Mouse (Mus musculus) liver, embryonic 14.5 days (tissue): ENCODE data around the gene Lrrc18. TPM values are rescaled to one million over a fixed set of nuclear protein-coding genes. Genes with fewer than 3 reads are reported as not detected.
A peak's percentile ranks its signal among the peaks of the same experiment; 100 is the strongest.

Experiments used
- ATAC-seq: fragments of 200-750 bp; cut with Nextera tagmentation; 2 replicates; pipeline ENCODE4 v1.8.0; 2017; ENCODE audit warnings: moderate number of reproducible peaks, mild to moderate bottlenecking, moderate library complexity; ENCODE audit not compliant: insufficient read depth
- DNase-seq, 3 experiments: peaks; one replicate each; pipeline ENCODE4 v3.0.0-alpha.2; 2012 to 2013; ENCODE audit warnings: low read depth in 3 of 3, low spot score in 3 of 3
- H3K27ac ChIP-seq: fragments of 300-500 bp; sonication (generic); 2 replicates; pipeline ENCODE4 v1.5.1; 2014; ENCODE audit warnings: moderate library complexity, mild to moderate bottlenecking, control low read depth, inconsistent platforms
- H3K27me3 ChIP-seq: fragments of 300-500 bp; sonication (generic); 2 replicates; pipeline ENCODE4 v1.6.1; 2014; ENCODE audit warnings: mild to moderate bottlenecking, low read length, moderate library complexity; ENCODE audit not compliant: control insufficient read depth, insufficient read depth
- H3K36me3 ChIP-seq: fragments of 300-500 bp; sonication (generic); replicated peaks from 2 replicates; pipeline ENCODE4 v1.6.1; 2014; ENCODE audit warnings: low read depth; ENCODE audit not compliant: control insufficient read depth, insufficient read depth
- H3K4me1 ChIP-seq, 2 experiments: fragments of 200-500 bp in 1 of 2; fragments of 300-500 bp in 1 of 2; sonication (generic) in 1 of 2; replicated peaks; 2 replicates each; pipeline ENCODE4 v1.6.1; 2012 to 2014; ENCODE audit warnings: antibody characterized with exemption in 1 of 2, inconsistent platforms in 1 of 2, low read length in 1 of 2; ENCODE audit not compliant: control insufficient read depth in 2 of 2, insufficient read depth in 2 of 2
- H3K4me2 ChIP-seq: fragments of 300-500 bp; sonication (generic); 2 replicates; pipeline ENCODE4 v1.6.1; 2014; ENCODE audit warnings: low read depth, mild to moderate bottlenecking, control low read depth, moderate library complexity
- H3K4me3 ChIP-seq, 2 experiments: fragments of 200-500 bp in 1 of 2; fragments of 300-500 bp in 1 of 2; sonication (generic) in 1 of 2; 2 replicates each; pipeline ENCODE4 v1.5.1; 2012 to 2014; ENCODE audit warnings: low read depth in 2 of 2, low read length in 2 of 2, mild to moderate bottlenecking in 2 of 2, control low read depth in 1 of 2, inconsistent platforms in 1 of 2, moderate library complexity in 1 of 2; ENCODE audit not compliant: insufficient read depth in 1 of 2
- H3K9ac ChIP-seq: fragments of 300-500 bp; sonication (generic); replicated peaks from 2 replicates; pipeline ENCODE4 v1.6.1; 2014; ENCODE audit warnings: mild to moderate bottlenecking, control low read depth, moderate library complexity
- H3K9me3 ChIP-seq: fragments of 300-500 bp; sonication (generic); 2 replicates; pipeline ENCODE4 v1.6.1; 2016; ENCODE audit warnings: low read length, mixed read lengths; ENCODE audit not compliant: control insufficient read depth
- CTCF ChIP-seq: IDR thresholded peaks from 2 replicates; pipeline ENCODE4 v1.5.1; 2016; ENCODE audit warnings: antibody characterized with exemption, low read depth, control low read depth
- EP300 ChIP-seq: IDR thresholded peaks from 2 replicates; pipeline ENCODE4 v1.6.1; 2016; ENCODE audit warnings: antibody characterized with exemption, low read depth
- WGBS: fragments of 180-500 bp; shearing (Covaris S2); extraction: QIAGEN DNeasy Blood & Tissue Kit; methylation state at CpG from one replicate; pipeline ENCODE4 v1.1.7; 2014; ENCODE audit not compliant: insufficient replicate concordance; 5-methylcytosine and 5-hydroxymethylcytosine counted together
- polyA plus RNA-seq, 2 experiments: library from polyadenylated mRNA; depleted of rRNA in 1 of 2; stranded (reverse) in 1 of 2; unstranded in 1 of 2; fragments of >200 nt; fragmentation: Nextera tagmentation in 1 of 2; extraction: Ambion mirVana in 1 of 2; gene quantifications; 2 replicates each; pipeline versions ENCODE4 v1.2.1 to v1.2.3; 2012 to 2014

The Lrrc18 gene
- polyA plus RNA-seq, 2 experiments = 0.02 to 0.08 TPM

- ATAC-seq (no peak), DNase-seq (no peak)
- Histone ChIP-seq H3K4me1 (peaks cover 0 to 6% of the 10 kb centered on the region in 2 experiments; a peak in 1 of 4 replicates), H3K27me3 (no peaks in the 10 kb centered on the region), H3K27ac (no peak overlapping the region), H3K4me2 (no peak overlapping the region), H3K9me3 (no peaks in the 10 kb centered on the region), H3K4me3 (no peak overlapping the region), H3K9ac (no peak overlapping the region), H3K36me3 (no peaks in the 10 kb centered on the region)
- TF ChIP-seq CTCF (no peak), EP300 (no peak)
- WGBS = 60% methylated on average over 3 of the region's 3 CpGs
Observed at GRCm38 (mm10) chr14:33019050-33019449, 27.9 kb downstream of the Lrrc18 start.

GRCm38 (mm10) chr14:33019606-33020005 is 28.4 kb downstream of the Lrrc18 start:
- ATAC-seq (no peak), DNase-seq (no peak)
- no peak overlapping the region for H3K27ac ChIP-seq
- no peak overlapping the region for H3K4me2 ChIP-seq
- H3K9ac ChIP-seq = no peak overlapping the region
- no peak overlapping the region for H3K4me3 ChIP-seq
- H3K4me1 ChIP-seq = peaks cover 0 to 6% of the 10 kb centered on the region in 2 experiments; a peak in 1 of 4 replicates
- no peaks in the 10 kb centered on the region for H3K9me3 ChIP-seq
- no peak for TF ChIP-seq EP300
- TF ChIP-seq CTCF = no peak
- H3K27me3 ChIP-seq = no peaks in the 10 kb centered on the region
- H3K36me3 ChIP-seq = no peaks in the 10 kb centered on the region
- WGBS = 64% methylated on average over 5 of the region's 5 CpGs

GRCm38 (mm10) chr14:33030849-33031248 is 39.7 kb downstream of the Lrrc18 start:
- Histone ChIP-seq H3K4me1 (no peaks in the 10 kb centered on the region), H3K9me3 (no peaks in the 10 kb centered on the region), H3K27me3 (no peaks in the 10 kb centered on the region), H3K9ac (no peak overlapping the region), H3K4me2 (no peak overlapping the region), H3K36me3 (no peaks in the 10 kb centered on the region), H3K27ac (no peak overlapping the region), H3K4me3 (no peak overlapping the region)
- TF ChIP-seq EP300 (no peak), CTCF (no peak)
- DNase-seq (no peak), ATAC-seq (no peak)
- WGBS = 34% methylated on average over 3 of the region's 3 CpGs

GRCm38 (mm10) chr14:33033424-33033823 is 42.2 kb downstream of the Lrrc18 start:
- DNase-seq = no peak
- ATAC-seq = no peak
- H3K9me3 ChIP-seq = no peaks in the 10 kb centered on the region

GRCm38 (mm10) chr14:33035386-33035785 is 44.2 kb downstream of the Lrrc18 start:
- Histone ChIP-seq H3K9me3 (no peaks in the 10 kb centered on the region), H3K4me3 (no peak overlapping the region), H3K4me1 (no peaks in the 10 kb centered on the region), H3K27ac (no peak overlapping the region), H3K36me3 (no peaks in the 10 kb centered on the region), H3K27me3 (no peaks in the 10 kb centered on the region), H3K4me2 (no peak overlapping the region), H3K9ac (no peak overlapping the region)
- WGBS = 72% methylated on average over 5 of the region's 5 CpGs
- ATAC-seq (no peak), DNase-seq (no peak)
- no peak for TF ChIP-seq EP300
- TF ChIP-seq CTCF = no peak

More at GRCm38 (mm10) chr14:33033424-33033823, 42.2 kb downstream of the Lrrc18 start:
- Histone ChIP-seq H3K27ac (no peak overlapping the region), H3K9ac (no peak overlapping the region), H3K36me3 (no peaks in the 10 kb centered on the region), H3K4me3 (no peak overlapping the region), H3K4me2 (no peak overlapping the region), H3K27me3 (no peaks in the 10 kb centered on the region), H3K4me1 (no peaks in the 10 kb centered on the region)
- no peak for TF ChIP-seq EP300
- peak; percentile 54 for TF ChIP-seq CTCF
- 56% methylated on average over 6 of the region's 6 CpGs for WGBS
